Mouse (Mus musculus) neural tube, postnatal 0 days (tissue): ENCODE data around the gene Ptprk. TPM values are rescaled to one million over a fixed set of nuclear protein-coding genes. Genes with fewer than 3 reads are reported as not detected.

Source experiments
- microRNA-seq: library from miRNA; unstranded; fragments of <30 nt; microRNA quantifications from one replicate; pipeline ENCODE4, GENCODE M21; 2016
- polyA plus RNA-seq: library from polyadenylated mRNA; unstranded; fragments of >200 nt; fragmentation: Nextera tagmentation; extraction: Ambion mirVana; gene quantifications from 2 replicates; pipeline ENCODE4 v1.2.1, GENCODE M21; 2015

The Ptprk gene
- 19.9 and 21.9 TPM in 2 replicates for polyA plus RNA-seq

DNA sequence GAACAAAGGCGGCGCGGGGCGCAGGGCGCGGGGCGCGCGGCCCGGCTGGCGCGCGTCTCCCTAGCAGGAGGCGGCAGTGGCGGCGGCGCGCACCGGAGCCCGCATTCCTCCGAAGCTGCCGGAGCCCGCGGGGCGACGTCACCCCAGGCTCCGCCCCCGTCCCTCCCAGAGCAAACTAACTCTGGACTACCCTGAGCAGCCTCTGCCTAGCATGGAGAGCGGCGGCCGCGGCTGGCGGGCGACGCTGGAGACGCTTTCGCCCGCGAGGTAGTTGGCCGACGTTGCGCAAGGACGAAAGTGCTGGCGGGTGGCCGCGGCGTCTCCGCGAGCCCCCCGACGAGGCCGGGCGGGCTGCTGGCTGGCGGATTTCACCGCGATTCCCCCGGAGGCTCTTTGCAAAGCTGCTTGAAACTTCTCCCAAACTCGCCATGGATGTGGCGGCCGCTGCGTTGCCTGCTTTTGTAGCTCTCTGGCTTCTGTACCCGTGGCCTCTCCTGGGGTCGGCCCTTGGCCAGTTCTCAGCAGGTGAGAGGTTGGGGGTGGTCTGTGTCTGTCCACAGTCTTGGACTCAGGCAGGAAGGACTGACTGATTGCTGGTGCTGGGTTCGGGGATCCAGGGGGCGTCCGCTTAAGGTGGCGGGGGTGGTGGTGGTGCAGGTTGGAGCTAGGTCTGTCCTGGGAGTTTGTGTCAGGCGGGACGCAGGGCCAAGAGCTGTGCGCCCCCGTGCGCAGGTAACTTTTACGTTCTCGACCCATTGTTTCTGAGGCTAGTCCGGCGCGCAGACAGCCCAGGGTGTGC is at the start of gene Ptprk:
TSS of gene Ptprk (plus strand) at position 168 of the 799 bp plus-strand sequence.

Small RNA genes lying within 50 kb of the gene (microRNA-seq; reads per million reads assigned to microRNA genes)
- not detected for gene Gm22370
